Mouse (Mus musculus) CD4-positive, CD25-positive, alpha-beta regulatory T cell, adult 4 months (primary cell): Measurements from ENCODE around the gene H2afx. TPM values are rescaled to one million over a fixed set of nuclear protein-coding genes. Genes with fewer than 3 reads are reported as not detected.

ENCODE experiments used
- polyA plus RNA-seq, 2 experiments: library from polyadenylated mRNA; unstranded; fragments of 100-300 nt; shearing (Covaris generic); gene quantifications; one replicate each; pipeline ENCODE4 v1.2.1; 2017

H2afx gene
- polyA plus RNA-seq, 2 experiments from 2014 or later: 11.3 to 14.7 TPM

Other genes with a start within 250 kb of the H2afx start
- gene Mfrp, start 233.0 kb upstream of the H2afx start, polyA plus RNA-seq: not detected
- gene C1qtnf5, start 227.4 kb upstream of the H2afx start, polyA plus RNA-seq: not detected
- gene Gm49380, start 221.2 kb upstream of the H2afx start, polyA plus RNA-seq: not detected
- gene Rnf26, start 221.2 kb upstream of the H2afx start, polyA plus RNA-seq: 1 to 10 TPM; 4.9 to 5.0 TPM
- gene Mcam, start 200.2 kb upstream of the H2afx start, polyA plus RNA-seq: under 1 TPM in 1 of 2 experiments, not detected in 1; 0.34 TPM
- gene Cbl, start 100.6 kb upstream of the H2afx start, polyA plus RNA-seq: 10 to 100 TPM; 22.7 to 23.0 TPM
- not detected for gene Ccdc153, start 94.0 kb upstream of the H2afx start, polyA plus RNA-seq
- not detected for gene Pdzd3, start 83.2 kb upstream of the H2afx start, polyA plus RNA-seq
- 1 to 10 TPM; 3.7 to 7.3 TPM for gene Nlrx1, start 66.1 kb upstream of the H2afx start, polyA plus RNA-seq
- not detected for gene Abcg4, start 46.1 kb upstream of the H2afx start, polyA plus RNA-seq
- 10 to 100 TPM; 20.0 to 23.4 TPM for gene Hinfp, start 29.0 kb upstream of the H2afx start, polyA plus RNA-seq
- gene C2cd2l, start 14.4 kb upstream of the H2afx start, polyA plus RNA-seq: 1 to 10 TPM; 3.2 to 3.6 TPM
- gene Dpagt1, start 8.7 kb upstream of the H2afx start, polyA plus RNA-seq: 10 to 100 TPM; 15.7 to 16.0 TPM
- gene Hmbs, start 9.5 kb downstream of the H2afx start, polyA plus RNA-seq: 10 to 100 TPM; 23.7 to 24.0 TPM
- 10 to 100 TPM; 55.6 to 86.7 TPM for gene Vps11, start 27.0 kb downstream of the H2afx start, polyA plus RNA-seq
- 10 to 100 TPM; 13.6 to 18.3 TPM for gene Hyou1, start 44.8 kb downstream of the H2afx start, polyA plus RNA-seq
- 10 to 100 TPM; 16.1 to 19.7 TPM for gene Slc37a4, start 62.2 kb downstream of the H2afx start, polyA plus RNA-seq
- gene Rps25, start 72.4 kb downstream of the H2afx start, polyA plus RNA-seq: 1,000 to 10,000 TPM; 2,962 to 3,624 TPM
- gene Trappc4, start 72.9 kb downstream of the H2afx start, polyA plus RNA-seq: 100 to 1,000 TPM; 143 to 153 TPM
- 10 to 100 TPM; 24.7 to 27.2 TPM for gene Ccdc84, start 83.9 kb downstream of the H2afx start, polyA plus RNA-seq
- under 1 TPM in 1 of 2 experiments, not detected in 1; 0.43 TPM for gene Foxr1, start 106.4 kb downstream of the H2afx start, polyA plus RNA-seq
- gene Upk2, start 120.3 kb downstream of the H2afx start, polyA plus RNA-seq: not detected
- gene Bcl9l, start 148.1 kb downstream of the H2afx start, polyA plus RNA-seq: 10 to 100 TPM; 13.3 to 17.6 TPM
- 100 to 1,000 TPM in 1 of 2 experiments, 10 to 100 TPM in 1; 93.9 to 121 TPM for gene Cxcr5, start 227.2 kb downstream of the H2afx start, polyA plus RNA-seq